Mouse (Mus musculus) liver, embryonic 12.5 days (tissue): ENCODE measurements around the gene Aes. TPM values are rescaled to one million over a fixed set of nuclear protein-coding genes. Genes with fewer than 3 reads are reported as not detected.
A peak's percentile ranks its signal among the peaks of the same experiment; 100 is the strongest.

Source experiments
- ATAC-seq: fragments of 200-750 bp; cut with Nextera tagmentation; 2 replicates; pipeline ENCODE4 v1.8.0; 2017; ENCODE audit warnings: moderate number of reproducible peaks, mild to moderate bottlenecking, moderate library complexity
- H3K27ac ChIP-seq: fragments of 300-500 bp; sonication (generic); 2 replicates; pipeline ENCODE4 v1.5.1; 2016; ENCODE audit warnings: mild to moderate bottlenecking
- H3K27me3 ChIP-seq: fragments of 300-500 bp; sonication (generic); replicated peaks from 2 replicates; pipeline ENCODE4 v1.6.1; 2016; ENCODE audit warnings: mild to moderate bottlenecking, moderate library complexity
- H3K36me3 ChIP-seq: fragments of 300-500 bp; sonication (generic); 2 replicates; pipeline ENCODE4 v1.6.1; 2016; ENCODE audit warnings: mild to moderate bottlenecking, moderate library complexity
- H3K4me1 ChIP-seq: fragments of 300-500 bp; sonication (generic); 2 replicates; pipeline ENCODE4 v1.6.1; 2016
- H3K4me2 ChIP-seq: fragments of 300-500 bp; sonication (generic); 2 replicates; pipeline ENCODE4 v1.6.1; 2016; ENCODE audit warnings: mild to moderate bottlenecking, moderate library complexity
- H3K4me3 ChIP-seq: fragments of 300-500 bp; sonication (generic); 2 replicates; pipeline ENCODE4 v1.5.1; 2016; ENCODE audit warnings: mild to moderate bottlenecking, moderate library complexity
- H3K9ac ChIP-seq: fragments of 300-500 bp; sonication (generic); 2 replicates; pipeline ENCODE4 v1.6.1; 2016; ENCODE audit warnings: mild to moderate bottlenecking, moderate library complexity
- H3K9me3 ChIP-seq: fragments of 300-500 bp; sonication (generic); replicated peaks from 2 replicates; pipeline ENCODE4 v1.6.1; 2016; ENCODE audit warnings: mild to moderate bottlenecking, moderate library complexity
- WGBS: fragments of 180-500 bp; shearing (Covaris S2); methylation state at CpG from one replicate; pipeline ENCODE4 v1.1.7; 2016; ENCODE audit not compliant: insufficient replicate concordance; 5-methylcytosine and 5-hydroxymethylcytosine counted together
- polyA plus RNA-seq: library from polyadenylated mRNA; unstranded; fragments of >200 nt; fragmentation: Nextera tagmentation; extraction: Ambion mirVana; gene quantifications from 2 replicates; pipeline ENCODE4 v1.2.1, GENCODE M21; 2016

Aes gene
- polyA plus RNA-seq, 1 experiment from 2014 or later, result 270 TPM

GRCm38 (mm10) chr10:81602741-81603151 is 43.5 kb downstream of the Aes start:
- 17% methylated on average over 4 of the region's 4 CpGs for WGBS
- Histone ChIP-seq H3K4me3 (no peak overlapping the region), H3K36me3 (no peaks in the 10 kb centered on the region), H3K9me3 (no peaks in the 10 kb centered on the region), H3K9ac (no peak overlapping the region), H3K4me1 (peaks cover 75% of the 10 kb centered on the region), H3K27me3 (peaks cover 20% of the 10 kb centered on the region), H3K4me2 (no peak overlapping the region), H3K27ac (peak overlapping the region; percentile 22; the same call in 1 of the 2 replicates)
- ATAC-seq, result no peak

GRCm38 (mm10) chr10:81604019-81604967 is 45.0 kb downstream of the Aes start:
- Histone ChIP-seq H3K9me3 (no peaks in the 10 kb centered on the region), H3K4me1 (peaks cover 65% of the 10 kb centered on the region), H3K4me3 (peak overlapping the region; percentile 70; the same call in 1 of the 2 replicates), H3K9ac (peak overlapping the region; percentile 70), H3K27ac (peak overlapping the region; percentile 95), H3K27me3 (peaks cover 8% of the 10 kb centered on the region; the same call in 1 of the 2 replicates), H3K4me2 (peak overlapping the region; percentile 77), H3K36me3 (peaks cover 13% of the 10 kb centered on the region; the same call in 1 of the 2 replicates)
- 56% methylated on average over 12 of the region's 12 CpGs for WGBS
- no peak for ATAC-seq

- peak overlapping the region; percentile 95 for H3K27ac ChIP-seq
- 12% methylated on average over 29 of the region's 29 CpGs for WGBS
- peak overlapping the region; percentile 70 for H3K4me3 ChIP-seq
- H3K9me3 ChIP-seq, result no peaks in the 10 kb centered on the region
- H3K4me2 ChIP-seq, result peak overlapping the region; percentile 77
- 0 out of 2 replicates have a peak, but pooled peaks cover under 1% of the 10 kb centered on the region for H3K27me3 ChIP-seq
- ATAC-seq, result peak; percentile 32
- H3K9ac ChIP-seq, result peak overlapping the region; percentile 70
- peaks cover 57% of the 10 kb centered on the region for H3K4me1 ChIP-seq
- peaks cover 13% of the 10 kb centered on the region; the same call in 1 of the 2 replicates for H3K36me3 ChIP-seq
These were observed 45.8 kb downstream of the Aes start for GRCm38 (mm10) chr10:81604968-81605665.

- peak overlapping the region; percentile 95 for H3K27ac ChIP-seq
- WGBS, result 3% methylated on average over 14 of the region's 14 CpGs
- peaks cover 13% of the 10 kb centered on the region; the same call in 1 of the 2 replicates for H3K36me3 ChIP-seq
- H3K4me3 ChIP-seq, result peak overlapping the region; percentile 70
- peak overlapping the region; percentile 77 for H3K4me2 ChIP-seq
- ATAC-seq, result peak; percentile 6
- H3K27me3 ChIP-seq, result no peaks in the 10 kb centered on the region
- H3K4me1 ChIP-seq, result peaks cover 52% of the 10 kb centered on the region
- no peaks in the 10 kb centered on the region for H3K9me3 ChIP-seq
- H3K9ac ChIP-seq, result peak overlapping the region; percentile 70
These were observed 46.3 kb downstream of the Aes start for GRCm38 (mm10) chr10:81605666-81605973.

GRCm38 (mm10) chr10:81605974-81606751 is 46.9 kb downstream of the Aes start, which contains the start of gene BC025920:
Gene BC025920, plus strand, starts transcription at chr10:81606270.
- Histone ChIP-seq H3K4me1 (peaks cover 46% of the 10 kb centered on the region), H3K9me3 (no peaks in the 10 kb centered on the region), H3K27ac (peak within 1 kb of the TSS; percentile 95), H3K9ac (peak within 1 kb of the TSS; percentile 70), H3K27me3 (no peaks in the 10 kb centered on the region), H3K4me3 (peak within 1 kb of the TSS; percentile 70), H3K4me2 (peak within 1 kb of the TSS; percentile 77), H3K36me3 (peaks cover 13% of the 10 kb centered on the region; the same call in 1 of the 2 replicates)
- 1% methylated on average over 39 of the region's 39 CpGs for WGBS
- ATAC-seq, result peak; percentile 88

GRCm38 (mm10) chr10:81608308-81608707 is 49.0 kb downstream of the Aes start:
- Histone ChIP-seq H3K4me2 (no peak overlapping the region), H3K9me3 (no peaks in the 10 kb centered on the region), H3K36me3 (peaks cover 13% of the 10 kb centered on the region; the same call in 1 of the 2 replicates), H3K27me3 (no peaks in the 10 kb centered on the region), H3K9ac (no peak overlapping the region), H3K4me3 (no peak overlapping the region), H3K4me1 (peaks cover 28% of the 10 kb centered on the region), H3K27ac (no peak overlapping the region)
- ATAC-seq, result no peak
- 86% methylated on average over 1 of the region's 1 CpGs for WGBS

- no peak overlapping the region for H3K4me2 ChIP-seq
- H3K27me3 ChIP-seq, result no peaks in the 10 kb centered on the region
- H3K27ac ChIP-seq, result no peak overlapping the region
- no peak overlapping the region for H3K4me3 ChIP-seq
- WGBS, result 54% methylated on average over 3 of the region's 3 CpGs
- ATAC-seq, result no peak
- no peaks in the 10 kb centered on the region for H3K4me1 ChIP-seq
- H3K9me3 ChIP-seq, result no peaks in the 10 kb centered on the region
- peaks cover 13% of the 10 kb centered on the region; the same call in 1 of the 2 replicates for H3K36me3 ChIP-seq
- no peak overlapping the region for H3K9ac ChIP-seq
These were observed 53.5 kb downstream of the Aes start for GRCm38 (mm10) chr10:81612779-81613178.

- H3K9me3 ChIP-seq, result no peaks in the 10 kb centered on the region
- no peak overlapping the region for H3K4me2 ChIP-seq
- H3K36me3 ChIP-seq, result no peaks in the 10 kb centered on the region
- no peak overlapping the region for H3K27ac ChIP-seq
- no peak for ATAC-seq
- no peaks in the 10 kb centered on the region for H3K4me1 ChIP-seq
- H3K9ac ChIP-seq, result no peak overlapping the region
- H3K27me3 ChIP-seq, result no peaks in the 10 kb centered on the region
- 70% methylated on average over 6 of the region's 6 CpGs for WGBS
- H3K4me3 ChIP-seq, result no peak overlapping the region
These were observed 56.2 kb downstream of the Aes start for GRCm38 (mm10) chr10:81615486-81615885.

Other genes starting within 250 kb of the Aes start
- 52.9 and 55.1 TPM in 2 replicates for gene Cactin, start 238.4 kb upstream of the Aes start, polyA plus RNA-seq
- 6.7 and 7.0 TPM in 2 replicates for gene Tbxa2r, start 230.8 kb upstream of the Aes start, polyA plus RNA-seq
- 0.04 TPM in 1 of 2 replicates, not detected in the other for gene Gipc3, start 216.2 kb upstream of the Aes start, polyA plus RNA-seq
- gene Hmg20b, start 209.0 kb upstream of the Aes start, polyA plus RNA-seq, result 39.9 and 47.1 TPM in 2 replicates
- gene Mfsd12, start 202.0 kb upstream of the Aes start, polyA plus RNA-seq, result 20.8 and 21.0 TPM in 2 replicates
- 1.4 TPM in 2 replicates for gene 4930404N11Rik, start 193.7 kb upstream of the Aes start, polyA plus RNA-seq
- gene Fzr1, start 181.0 kb upstream of the Aes start, polyA plus RNA-seq, result 93.8 and 100 TPM in 2 replicates
- 70.0 and 74.5 TPM in 2 replicates for gene Dohh, start 175.1 kb upstream of the Aes start, polyA plus RNA-seq
- 0.68 and 1.2 TPM in 2 replicates for gene Gm48551, start 175.0 kb upstream of the Aes start, polyA plus RNA-seq
- 0.71 and 0.98 TPM in 2 replicates for gene Gm48552, start 170.5 kb upstream of the Aes start, polyA plus RNA-seq
- gene Smim24, start 166.4 kb upstream of the Aes start, polyA plus RNA-seq, result 1.8 TPM in 2 replicates
- gene Nfic, start 103.9 kb upstream of the Aes start, polyA plus RNA-seq, result 10.1 and 10.2 TPM in 2 replicates
- gene Celf5, start 76.8 kb upstream of the Aes start, polyA plus RNA-seq, result 0.05 and 0.06 TPM in 2 replicates
- 59.9 and 62.7 TPM in 2 replicates for gene Ncln, start 63.1 kb upstream of the Aes start, polyA plus RNA-seq
- 3.1 and 3.3 TPM in 2 replicates for gene S1pr4, start 59.4 kb upstream of the Aes start, polyA plus RNA-seq
- gene Gna15, start 35.3 kb upstream of the Aes start, polyA plus RNA-seq, result 7.0 and 7.3 TPM in 2 replicates
- gene Gna11, start 14.3 kb upstream of the Aes start, polyA plus RNA-seq, result 27.7 and 28.3 TPM in 2 replicates
- 4.8 and 5.1 TPM in 2 replicates for gene Tle2, start 15.1 kb downstream of the Aes start, polyA plus RNA-seq
- 8.1 and 12.1 TPM in 2 replicates for gene Tle6, start 41.6 kb downstream of the Aes start, polyA plus RNA-seq
- 0.46 and 0.78 TPM in 2 replicates for gene BC025920, start 46.8 kb downstream of the Aes start, polyA plus RNA-seq
- 12.7 and 14.7 TPM in 2 replicates for gene Sirt6, start 68.3 kb downstream of the Aes start, polyA plus RNA-seq
- 3.8 and 4.5 TPM in 2 replicates for gene Ankrd24, start 69.1 kb downstream of the Aes start, polyA plus RNA-seq
- 2.3 and 2.5 TPM in 2 replicates for gene Gm10778, start 89.6 kb downstream of the Aes start, polyA plus RNA-seq
- gene Zfp433, start 145.3 kb downstream of the Aes start, polyA plus RNA-seq, result 4.4 and 6.4 TPM in 2 replicates
- 1.2 and 2.0 TPM in 2 replicates for gene Gm3055, start 211.7 kb downstream of the Aes start, polyA plus RNA-seq